Mouse (Mus musculus) liver, adult 2 months (tissue): ENCODE results near the gene Smpd2.

Source experiments
- CTCF ChIP-seq: fragments of 200-500 bp; IDR thresholded peaks from 2 replicates; pipeline ENCODE4 v1.5.1; 2011; ENCODE audit warnings: low read depth, low read length, control low read depth
- POLR2A ChIP-seq: fragments of 200-500 bp; IDR thresholded peaks from 2 replicates; pipeline ENCODE4 v1.6.1; 2011; ENCODE audit warnings: low read length, control low read depth; ENCODE audit not compliant: insufficient read depth; ENCODE audit errors: extremely low read depth

DNA sequence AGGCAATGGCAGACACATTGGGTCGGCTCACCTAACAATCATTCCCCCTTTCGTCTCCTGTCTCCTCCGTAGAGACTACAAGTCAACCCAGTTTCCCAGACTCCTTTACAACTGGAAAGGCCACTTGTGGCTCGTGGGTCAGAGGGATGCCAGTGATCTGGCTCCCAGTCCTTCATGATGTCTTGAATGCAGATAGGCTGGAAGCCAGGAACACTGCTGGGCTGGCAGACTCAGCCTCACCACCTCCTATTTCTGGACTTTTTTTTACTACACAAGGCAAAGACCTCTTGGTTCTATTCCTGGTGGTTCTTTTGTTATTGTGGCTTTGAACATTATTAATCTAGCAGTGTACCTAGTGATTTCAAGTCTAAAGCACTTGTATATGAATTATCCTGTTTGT is 24.1 kb upstream of the Smpd2 start:
- no peak for TF ChIP-seq CTCF
- TF ChIP-seq POLR2A: no peak
